Mouse (Mus musculus) left cerebral cortex, postnatal 4 days (tissue): ENCODE results near the gene Igflr1. TPM values are rescaled to one million over a fixed set of nuclear protein-coding genes. Genes with fewer than 3 reads are reported as not detected.
A peak's percentile ranks its signal among the peaks of the same experiment; 100 is the strongest.

Experiments
- DNase-seq: peaks from one replicate; pipeline ENCODE4 v3.0.0-alpha.2; 2022
- intact Hi-C: fragments of 180-260 bp; cut with DNase I; formaldehyde crosslinking; loops from one replicate; pipeline ENCODE4 v1.15.1; 2025
- microRNA-seq: library from miRNA; unstranded; fragments of <30 nt; microRNA quantifications from one replicate; pipeline ENCODE4 v1.2.0, GENCODE M21; 2022
- total RNA-seq, 2 experiments: library from RNA; stranded (reverse); gene quantifications; 2 replicates each; pipeline ENCODE4 v1.2.3; 2021

The Igflr1 gene
- total RNA-seq, 2 experiments from 2014 or later, result 3.1 to 3.6 TPM

GRCm38 (mm10) chr7:30610043-30610442 lies 44.8 kb downstream of the Igflr1 start:
- intact Hi-C loops, result no loop called here
- DNase-seq, result no peak

DNA sequence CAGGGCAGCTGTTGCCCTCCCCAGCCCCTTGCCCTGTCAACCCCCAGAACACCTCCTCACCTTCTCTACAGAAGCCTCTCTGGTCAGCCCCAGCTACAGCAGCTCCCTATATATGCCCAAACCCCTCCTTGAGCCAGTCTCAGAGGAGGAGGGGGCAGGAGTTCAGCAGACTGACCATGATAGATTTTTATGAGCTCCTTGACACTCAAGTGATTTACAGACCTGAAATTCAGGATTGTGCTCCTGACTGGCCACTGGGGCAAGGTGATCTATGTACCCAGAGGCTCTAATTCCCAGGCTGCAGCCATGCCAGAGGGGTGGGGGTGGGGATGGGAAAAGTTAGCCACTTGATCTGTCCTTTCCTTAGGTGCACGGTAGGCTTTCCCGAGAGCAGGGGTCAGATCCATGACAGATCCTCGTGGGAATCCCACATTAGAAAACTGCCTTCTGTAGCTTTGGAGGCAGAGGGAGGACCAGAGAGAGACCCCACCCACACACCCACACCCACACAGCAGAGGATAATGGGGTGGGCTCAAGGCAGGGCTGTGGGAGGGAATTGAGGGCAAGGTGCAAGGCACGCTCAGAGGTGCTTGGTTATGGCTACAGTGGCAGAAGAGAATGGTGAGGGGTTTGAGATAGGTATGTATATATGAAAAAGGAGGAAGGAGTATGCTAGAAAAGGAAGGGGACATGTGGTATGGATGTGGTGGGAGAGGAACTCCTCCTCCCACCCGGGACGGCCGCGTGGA lies 47.6 kb downstream of the Igflr1 start, which contains the start of gene Upk1a:
Gene Upk1a (minus strand): TSS at position 194 of the 749 bp plus-strand sequence.
- intact Hi-C loops, result no loop called here

GRCm38 (mm10) chr7:30613529-30614112 lies 48.4 kb downstream of the Igflr1 start:
- intact Hi-C loops, result no loop called here
- DNase-seq, result peak; percentile 63

More for the DNA sequence above, 47.6 kb downstream of the Igflr1 start, which contains the start of gene Upk1a:
- no peak for DNase-seq

DNA sequence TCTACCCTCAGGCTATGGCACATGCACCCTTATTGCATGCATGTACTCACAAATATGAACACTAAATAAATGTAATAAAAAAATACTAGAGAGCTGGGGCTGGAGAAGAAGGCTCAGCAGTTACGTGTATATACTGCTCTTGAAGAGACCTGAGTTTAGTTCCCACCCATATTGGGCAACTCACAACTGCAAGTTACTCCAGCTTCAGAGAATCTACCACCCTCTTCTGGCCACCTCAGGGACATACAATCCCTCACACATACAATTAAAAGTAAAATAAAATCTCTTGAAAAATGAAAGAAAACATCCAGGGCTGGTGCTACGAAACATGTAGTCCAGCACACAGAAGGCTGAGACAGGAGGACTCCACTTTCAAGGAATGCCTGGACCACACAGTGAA lies 49.2 kb downstream of the Igflr1 start:
- no peak for DNase-seq
- intact Hi-C loops, result no loop called here

DNA sequence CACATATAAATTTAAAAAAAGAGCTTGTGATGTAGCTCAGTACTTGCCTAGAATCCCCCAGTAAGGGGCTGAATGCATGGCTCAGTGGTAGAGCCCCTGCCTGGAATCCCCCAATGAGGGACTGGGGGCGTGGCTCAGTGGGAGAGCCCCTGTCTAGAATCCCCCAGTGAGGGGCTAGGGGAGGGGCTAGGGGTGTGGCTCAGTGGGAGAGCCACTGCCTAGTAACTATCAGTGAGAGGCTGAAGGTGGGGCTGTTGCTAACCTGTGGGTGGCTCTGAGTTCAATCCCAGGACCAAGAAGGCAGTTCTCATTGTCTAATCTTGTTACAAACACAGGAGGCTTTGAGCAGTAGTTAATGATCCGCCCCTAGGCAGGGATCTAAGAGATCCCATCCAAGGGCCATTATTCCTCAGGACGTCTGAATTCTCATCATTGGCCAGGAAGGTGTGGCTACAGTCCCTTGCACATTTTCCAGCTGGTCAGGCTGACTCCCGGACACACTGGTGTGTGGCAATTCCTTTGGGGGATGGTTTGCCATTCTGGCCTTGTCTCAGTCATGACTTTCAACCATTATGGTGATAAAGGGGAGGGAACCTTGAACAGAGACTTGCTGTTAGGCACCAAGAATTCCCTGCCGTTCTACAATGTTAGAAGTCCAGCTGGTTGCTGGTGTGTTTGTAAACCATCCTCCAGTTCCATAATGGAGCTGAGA lies 50.0 kb downstream of the Igflr1 start:
- intact Hi-C loops, result no loop called here
- no peak for DNase-seq

Small RNA genes lying within 50 kb of the gene (microRNA-seq; reads per million reads assigned to microRNA genes)
- gene Gm38670 (not detected), gene Mir3569 (1.5 reads per million)

Other genes with a start within 250 kb of the Igflr1 start
- gene E130208F15Rik, start 243.7 kb upstream of the Igflr1 start, total RNA-seq, result under 1 TPM; 0.58 to 0.66 TPM
- 1 to 10 TPM; 7.1 to 7.4 TPM for gene Sdhaf1, start 241.5 kb upstream of the Igflr1 start, total RNA-seq
- 10 to 100 TPM; 46.3 to 50.7 TPM for gene Lrfn3, start 202.7 kb upstream of the Igflr1 start, total RNA-seq
- gene Tyrobp, start 151.7 kb upstream of the Igflr1 start, total RNA-seq, result 10 to 100 TPM; 10.4 to 11.0 TPM
- gene Hcst, start 145.6 kb upstream of the Igflr1 start, total RNA-seq, result not detected
- gene Nfkbid, start 143.7 kb upstream of the Igflr1 start, total RNA-seq, result 1 to 10 TPM; 2.1 to 3.0 TPM
- 100 to 1,000 TPM; 739 to 767 TPM for gene Aplp1, start 119.9 kb upstream of the Igflr1 start, total RNA-seq
- under 1 TPM; 0.26 to 0.56 TPM for gene Kirrel2, start 107.7 kb upstream of the Igflr1 start, total RNA-seq
- under 1 TPM in 1 of 2 experiments, not detected in 1; 0.08 TPM for gene Nphs1, start 107.1 kb upstream of the Igflr1 start, total RNA-seq
- gene Prodh2, start 71.8 kb upstream of the Igflr1 start, total RNA-seq, result under 1 TPM in 1 of 2 experiments, not detected in 1; 0.66 TPM
- 100 to 1,000 TPM; 356 to 358 TPM for gene Arhgap33, start 30.4 kb upstream of the Igflr1 start, total RNA-seq
- gene Hspb6, start 13.2 kb upstream of the Igflr1 start, total RNA-seq, result 1 to 10 TPM; 4.7 to 5.5 TPM
- 10 to 100 TPM in 1 of 2 experiments, 1 to 10 TPM in 1; 7.6 to 10.1 TPM for gene Proser3, start 13.1 kb upstream of the Igflr1 start, total RNA-seq
- 10 to 100 TPM; 29.6 to 34.6 TPM for gene Lin37, start 5.6 kb upstream of the Igflr1 start, total RNA-seq
- gene U2af1l4, start 2.1 kb upstream of the Igflr1 start, total RNA-seq, result 10 to 100 TPM; 50.6 to 56.7 TPM
- 1 to 10 TPM; 5.9 to 6.3 TPM for gene Gm49396, start 2.1 kb upstream of the Igflr1 start, total RNA-seq
- 10 to 100 TPM; 78.5 to 81.4 TPM for gene Psenen, start 1.8 kb upstream of the Igflr1 start, total RNA-seq
- gene Kmt2b, start 23.3 kb downstream of the Igflr1 start, total RNA-seq, result 10 to 100 TPM; 69.9 to 79.7 TPM
- not detected for gene Zbtb32, start 33.5 kb downstream of the Igflr1 start, total RNA-seq
- under 1 TPM; 0.24 to 0.54 TPM for gene Upk1a, start 47.4 kb downstream of the Igflr1 start, total RNA-seq
- 100 to 1,000 TPM; 573 to 579 TPM for gene Cox6b1, start 60.7 kb downstream of the Igflr1 start, total RNA-seq
- gene Etv2, start 70.4 kb downstream of the Igflr1 start, total RNA-seq, result not detected
- 10 to 100 TPM; 81.9 TPM for gene Rbm42, start 84.9 kb downstream of the Igflr1 start, total RNA-seq
- 10 to 100 TPM; 12.7 to 13.3 TPM for gene Haus5, start 99.6 kb downstream of the Igflr1 start, total RNA-seq
- not detected for gene Pmis2, start 106.2 kb downstream of the Igflr1 start, total RNA-seq
- not detected for gene 2200002J24Rik, start 133.5 kb downstream of the Igflr1 start, total RNA-seq
- gene Atp4a, start 146.8 kb downstream of the Igflr1 start, total RNA-seq, result 1 to 10 TPM; 4.0 to 5.1 TPM
- 100 to 1,000 TPM; 130 to 146 TPM for gene Tmem147, start 164.1 kb downstream of the Igflr1 start, total RNA-seq
- not detected for gene Gapdhs, start 178.3 kb downstream of the Igflr1 start, total RNA-seq
- gene Sbsn, start 186.0 kb downstream of the Igflr1 start, total RNA-seq, result 10 to 100 TPM in 1 of 2 experiments, 1 to 10 TPM in 1; 8.5 to 12.2 TPM
- gene Dmkn, start 198.3 kb downstream of the Igflr1 start, total RNA-seq, result 1 to 10 TPM; 1.4 to 1.7 TPM
- gene Krtdap, start 222.5 kb downstream of the Igflr1 start, total RNA-seq, result not detected